Mouse (Mus musculus) stomach, embryonic 15.5 days (tissue): Measurements from ENCODE around the gene Tmem163. TPM values are rescaled to one million over a fixed set of nuclear protein-coding genes. Genes with fewer than 3 reads are reported as not detected.

Experiments
- ATAC-seq: fragments of 200-750 bp; cut with Nextera tagmentation; 2 replicates; pipeline ENCODE4 v1.8.0; 2017; ENCODE audit warnings: low read depth, moderate number of reproducible peaks, moderate TSS enrichment; ENCODE audit not compliant: insufficient read depth, low FRiP score
- H3K27ac ChIP-seq: fragments of 300-500 bp; sonication (generic); 2 replicates; pipeline ENCODE4 v1.5.1; 2015; ENCODE audit warnings: mild to moderate bottlenecking, inconsistent platforms
- H3K27me3 ChIP-seq: fragments of 300-500 bp; sonication (generic); replicated peaks from 2 replicates; pipeline ENCODE4 v1.6.1; 2015; ENCODE audit warnings: inconsistent platforms
- H3K36me3 ChIP-seq: fragments of 300-500 bp; sonication (generic); 2 replicates; pipeline ENCODE4 v1.6.1; 2015; ENCODE audit warnings: inconsistent platforms
- H3K4me1 ChIP-seq: fragments of 300-500 bp; sonication (generic); 2 replicates; pipeline ENCODE4 v1.6.1; 2015; ENCODE audit warnings: inconsistent platforms
- H3K4me2 ChIP-seq: fragments of 300-500 bp; sonication (generic); 2 replicates; pipeline ENCODE4 v1.6.1; 2015; ENCODE audit warnings: mild to moderate bottlenecking, inconsistent platforms
- H3K4me3 ChIP-seq: fragments of 300-500 bp; sonication (generic); replicated peaks from 2 replicates; pipeline ENCODE4 v1.5.1; 2015; ENCODE audit warnings: inconsistent platforms
- H3K9ac ChIP-seq: fragments of 300-500 bp; sonication (generic); 2 replicates; pipeline ENCODE4 v1.6.1; 2015; ENCODE audit warnings: inconsistent platforms
- H3K9me3 ChIP-seq: fragments of 300-500 bp; sonication (generic); 2 replicates; pipeline ENCODE4 v1.6.1; 2016; ENCODE audit warnings: inconsistent platforms
- WGBS: fragments of 180-500 bp; shearing (Covaris S2); methylation state at CpG from one replicate; pipeline ENCODE4 v1.1.7; 2015; 5-methylcytosine and 5-hydroxymethylcytosine counted together
- polyA plus RNA-seq: library from polyadenylated mRNA; unstranded; fragments of >200 nt; fragmentation: Nextera tagmentation; extraction: Ambion mirVana; gene quantifications from 2 replicates; pipeline ENCODE4 v1.2.1, GENCODE M21; 2015

Tmem163 gene
- polyA plus RNA-seq, 1 experiment from 2014 or later = 0.63 TPM

DNA sequence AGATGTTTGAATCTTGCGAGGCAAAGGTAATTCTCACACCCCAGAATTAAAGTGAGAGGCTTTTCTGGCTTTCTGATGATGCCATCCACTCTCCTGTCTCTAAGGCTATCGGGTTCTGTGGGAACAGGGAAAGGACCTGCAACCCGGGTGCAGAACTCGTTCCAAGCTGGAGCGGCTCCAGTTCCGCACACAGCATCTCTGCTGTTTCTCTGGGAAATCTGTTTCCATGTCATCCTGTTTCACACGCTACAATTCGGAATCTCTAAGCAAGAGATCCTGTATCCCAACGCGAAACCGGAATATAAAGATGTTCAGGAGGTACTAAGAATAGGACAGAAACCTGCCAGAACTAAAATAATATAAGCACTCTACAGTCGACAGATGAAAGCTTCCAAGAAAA, 3.2 kb downstream of the Tmem163 start:
- WGBS = 39% methylated on average over 12 of the region's 12 CpGs
- Histone ChIP-seq H3K27ac (no peak overlapping the region), H3K9ac (no peak overlapping the region), H3K4me3 (no peak overlapping the region), H3K4me2 (no peak overlapping the region), H3K9me3 (no peaks in the 10 kb centered on the region), H3K36me3 (no peaks in the 10 kb centered on the region), H3K27me3 (peaks cover 54% of the 10 kb centered on the region), H3K4me1 (peaks cover 10% of the 10 kb centered on the region; the same call in 1 of the 2 replicates)
- no peak for ATAC-seq

DNA sequence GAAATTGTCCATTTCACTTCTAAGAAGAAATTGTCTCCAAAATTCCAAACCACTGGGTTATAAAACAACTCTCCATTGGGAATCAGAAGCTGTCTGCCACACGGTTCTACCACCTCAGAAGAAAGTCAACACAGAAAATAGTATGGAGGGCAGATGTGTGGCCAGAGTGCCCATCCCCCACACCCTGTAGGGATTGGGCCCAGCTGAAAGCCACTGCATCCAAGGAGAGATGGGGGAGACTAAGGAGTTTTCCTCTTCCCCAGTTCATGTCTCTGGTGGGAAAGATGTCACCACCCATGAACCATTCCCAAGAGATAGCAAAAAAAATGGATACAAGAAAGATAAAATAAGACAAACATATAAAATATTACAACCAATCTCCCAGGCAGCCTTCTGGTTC, 4.1 kb downstream of the Tmem163 start:
- Histone ChIP-seq H3K27me3 (peaks cover 51% of the 10 kb centered on the region), H3K36me3 (no peaks in the 10 kb centered on the region), H3K9ac (no peak overlapping the region), H3K4me1 (peaks cover 10% of the 10 kb centered on the region; the same call in 1 of the 2 replicates), H3K27ac (no peak overlapping the region), H3K9me3 (no peaks in the 10 kb centered on the region), H3K4me3 (no peak overlapping the region), H3K4me2 (no peak overlapping the region)
- ATAC-seq = no peak
- 55% methylated on average over 1 of the region's 1 CpGs for WGBS

DNA sequence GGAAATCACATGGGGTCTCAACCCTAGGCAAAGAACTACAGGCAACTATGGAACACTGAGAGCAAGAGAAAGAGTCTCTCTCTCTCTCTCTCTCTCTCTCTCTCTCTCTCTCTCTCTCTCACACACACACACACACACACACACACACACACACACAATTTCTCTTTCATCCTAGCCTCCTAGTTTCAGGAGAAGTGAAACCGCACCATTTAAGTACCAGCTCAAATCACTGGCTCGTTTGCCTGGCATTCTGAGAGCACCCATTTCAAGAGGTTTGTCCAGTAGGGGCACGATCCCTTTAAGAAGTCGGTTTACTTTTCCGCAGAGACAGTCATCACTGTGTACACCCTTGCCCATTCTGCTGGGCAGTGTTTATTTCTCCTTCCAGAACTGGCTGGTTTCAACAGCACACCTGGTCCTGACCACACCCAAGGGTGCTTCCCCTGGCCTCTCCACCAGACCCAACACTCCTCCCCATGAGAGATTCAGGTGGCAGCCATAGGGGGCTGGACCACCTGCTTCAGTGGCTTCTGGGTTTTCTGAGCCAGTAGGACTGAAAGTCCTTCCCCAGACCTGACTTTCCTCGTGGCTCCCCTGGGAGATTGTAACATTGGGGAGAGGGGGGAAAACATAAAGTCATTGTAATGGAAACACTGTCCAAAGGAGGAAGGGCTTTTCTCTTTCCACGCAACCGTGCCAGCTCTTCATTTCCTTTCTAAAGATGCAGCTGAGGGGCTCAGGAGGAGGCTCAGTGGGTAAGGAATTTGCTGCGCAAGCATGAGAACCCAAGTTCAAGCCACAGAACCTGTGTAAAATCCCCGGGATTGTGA, 5.9 kb downstream of the Tmem163 start:
- Histone ChIP-seq H3K4me2 (no peak overlapping the region), H3K36me3 (no peaks in the 10 kb centered on the region), H3K4me1 (peaks cover 10% of the 10 kb centered on the region; the same call in 1 of the 2 replicates), H3K9me3 (no peaks in the 10 kb centered on the region), H3K27me3 (peaks cover 38% of the 10 kb centered on the region), H3K9ac (no peak overlapping the region), H3K4me3 (no peak overlapping the region), H3K27ac (no peak overlapping the region)
- ATAC-seq = peak; percentile 77; the same call in 1 of the 2 replicates
- WGBS = 70% methylated on average over 10 of the region's 10 CpGs

GRCm38 (mm10) chr1:127668161-127668560, 11.2 kb downstream of the Tmem163 start:
- H3K27ac ChIP-seq = no peak overlapping the region
- 84% methylated on average over 3 of the region's 3 CpGs for WGBS
- no peak overlapping the region for H3K4me3 ChIP-seq
- H3K27me3 ChIP-seq = no peaks in the 10 kb centered on the region
- no peaks in the 10 kb centered on the region for H3K9me3 ChIP-seq
- no peak overlapping the region for H3K9ac ChIP-seq
- no peak overlapping the region for H3K4me2 ChIP-seq
- no peaks in the 10 kb centered on the region for H3K36me3 ChIP-seq
- ATAC-seq = no peak
- H3K4me1 ChIP-seq = no peaks in the 10 kb centered on the region

GRCm38 (mm10) chr1:127667110-127667860, 12.1 kb downstream of the Tmem163 start:
- Histone ChIP-seq H3K27me3 (no peaks in the 10 kb centered on the region), H3K27ac (no peak overlapping the region), H3K4me2 (no peak overlapping the region), H3K36me3 (no peaks in the 10 kb centered on the region), H3K4me3 (no peak overlapping the region), H3K9me3 (no peaks in the 10 kb centered on the region), H3K9ac (no peak overlapping the region), H3K4me1 (no peaks in the 10 kb centered on the region)
- no peak for ATAC-seq
- WGBS = 67% methylated on average over 8 of the region's 8 CpGs

DNA sequence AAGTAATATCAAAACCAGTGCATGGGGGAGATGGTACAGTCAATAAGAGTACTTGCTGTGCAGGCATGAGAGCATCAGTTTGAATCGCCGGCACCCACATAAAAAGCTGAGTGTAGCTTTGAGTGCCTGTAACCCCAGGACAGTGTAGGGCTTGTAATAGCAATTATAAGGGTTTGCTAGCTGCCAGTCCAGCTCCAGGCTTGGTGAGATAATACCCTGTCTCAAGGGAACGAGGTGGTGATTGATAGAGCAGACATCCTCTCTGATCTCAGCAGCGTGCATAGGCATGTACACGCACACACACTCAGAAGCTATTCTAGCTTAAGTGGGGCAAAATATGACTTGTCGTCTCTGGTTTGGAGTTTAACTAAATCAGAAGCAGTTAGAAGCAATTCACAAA, 13.1 kb downstream of the Tmem163 start:
- no peaks in the 10 kb centered on the region for H3K36me3 ChIP-seq

DNA sequence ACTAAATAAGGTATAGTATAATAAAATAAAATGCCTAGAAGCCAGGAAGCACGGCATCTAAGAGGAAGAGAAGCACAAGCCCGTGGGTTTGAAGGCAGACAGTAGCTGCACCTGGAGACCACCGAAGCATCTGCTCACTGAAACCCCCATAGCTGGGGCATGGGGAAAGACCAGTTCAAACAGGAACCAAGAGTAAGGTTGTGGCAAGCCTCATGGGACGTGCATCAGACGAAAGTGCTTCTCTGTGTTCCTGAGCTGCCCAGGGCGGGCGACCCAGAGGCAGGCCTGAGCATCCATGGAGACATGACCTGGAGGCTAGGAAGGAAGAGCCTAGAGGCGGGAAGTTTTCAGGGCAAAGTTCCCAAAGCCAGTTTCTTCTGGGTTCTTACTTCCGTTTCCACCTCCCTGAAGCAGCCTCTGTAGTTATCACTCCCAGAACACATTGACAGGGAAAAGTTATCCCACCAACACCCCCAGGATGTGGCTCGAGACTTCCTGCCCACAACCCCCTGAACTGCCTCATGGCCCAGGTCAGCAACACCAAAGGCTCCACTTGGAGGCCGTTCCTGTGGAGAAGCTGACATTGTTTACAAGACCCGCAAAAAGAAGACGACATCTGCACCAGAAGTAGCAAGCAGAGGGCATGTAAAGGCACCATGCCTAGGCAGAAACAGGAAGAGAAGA, 16.8 kb downstream of the Tmem163 start:
- no peak overlapping the region for H3K4me3 ChIP-seq
- H3K9me3 ChIP-seq = no peaks in the 10 kb centered on the region
- no peak overlapping the region for H3K4me2 ChIP-seq
- no peak overlapping the region for H3K9ac ChIP-seq
- no peaks in the 10 kb centered on the region for H3K36me3 ChIP-seq
- H3K27me3 ChIP-seq = no peaks in the 10 kb centered on the region
- H3K27ac ChIP-seq = no peak overlapping the region
- 65% methylated on average over 13 of the region's 13 CpGs for WGBS
- ATAC-seq = no peak
- H3K4me1 ChIP-seq = no peaks in the 10 kb centered on the region

More for the DNA sequence above, 13.1 kb downstream of the Tmem163 start:
- ATAC-seq = no peak
- Histone ChIP-seq H3K4me2 (no peak overlapping the region), H3K4me1 (no peaks in the 10 kb centered on the region), H3K9me3 (no peaks in the 10 kb centered on the region), H3K4me3 (no peak overlapping the region), H3K27me3 (no peaks in the 10 kb centered on the region), H3K9ac (no peak overlapping the region), H3K27ac (no peak overlapping the region)
- 72% methylated on average over 6 of the region's 6 CpGs for WGBS

GRCm38 (mm10) chr1:127661118-127662012, 18.0 kb downstream of the Tmem163 start:
- H3K4me1 ChIP-seq = no peaks in the 10 kb centered on the region
- H3K36me3 ChIP-seq = no peaks in the 10 kb centered on the region
- no peak overlapping the region for H3K27ac ChIP-seq
- 33% methylated on average over 13 of the region's 13 CpGs for WGBS
- no peak overlapping the region for H3K9ac ChIP-seq
- H3K4me3 ChIP-seq = no peak overlapping the region
- H3K9me3 ChIP-seq = no peaks in the 10 kb centered on the region
- no peaks in the 10 kb centered on the region for H3K27me3 ChIP-seq
- H3K4me2 ChIP-seq = peak overlapping the region; percentile 10; the same call in 1 of the 2 replicates
- ATAC-seq = no peak

GRCm38 (mm10) chr1:127651564-127651963, 27.8 kb downstream of the Tmem163 start:
- Histone ChIP-seq H3K4me3 (no peak overlapping the region), H3K27me3 (no peaks in the 10 kb centered on the region), H3K27ac (no peak overlapping the region), H3K4me1 (no peaks in the 10 kb centered on the region), H3K9ac (no peak overlapping the region), H3K36me3 (no peaks in the 10 kb centered on the region), H3K4me2 (no peak overlapping the region), H3K9me3 (no peaks in the 10 kb centered on the region)
- no peak for ATAC-seq
- 75% methylated on average over 2 of the region's 2 CpGs for WGBS

GRCm38 (mm10) chr1:127642976-127643769, 36.2 kb downstream of the Tmem163 start:
- Histone ChIP-seq H3K9ac (no peak overlapping the region), H3K4me2 (no peak overlapping the region), H3K36me3 (no peaks in the 10 kb centered on the region), H3K4me3 (no peak overlapping the region), H3K27ac (no peak overlapping the region), H3K27me3 (no peaks in the 10 kb centered on the region), H3K4me1 (no peaks in the 10 kb centered on the region), H3K9me3 (no peaks in the 10 kb centered on the region)
- 81% methylated on average over 12 of the region's 12 CpGs for WGBS
- no peak for ATAC-seq
